Mouse (Mus musculus): ENCODE data around the gene C1qc.

- TF ChIP-seq CTCF (IDR thresholded peaks at IDR 0.05; ENCODE audit: low read depth) (no peak), EP300 (IDR thresholded peaks at IDR 0.05; ENCODE audit: low read depth) (no peak)
Measured at GRCm38 (mm10) chr4:136868371-136868770, 24.5 kb downstream of the C1qc start.
